Mouse (Mus musculus): ENCODE measurements at regions not wholly inside any gene's neighbourhood (a gene's known extent, or its start where the extent isn't known, plus 50 kb on each side); places are given as distances from the start of the nearest gene placed in this dataset.

DNA sequence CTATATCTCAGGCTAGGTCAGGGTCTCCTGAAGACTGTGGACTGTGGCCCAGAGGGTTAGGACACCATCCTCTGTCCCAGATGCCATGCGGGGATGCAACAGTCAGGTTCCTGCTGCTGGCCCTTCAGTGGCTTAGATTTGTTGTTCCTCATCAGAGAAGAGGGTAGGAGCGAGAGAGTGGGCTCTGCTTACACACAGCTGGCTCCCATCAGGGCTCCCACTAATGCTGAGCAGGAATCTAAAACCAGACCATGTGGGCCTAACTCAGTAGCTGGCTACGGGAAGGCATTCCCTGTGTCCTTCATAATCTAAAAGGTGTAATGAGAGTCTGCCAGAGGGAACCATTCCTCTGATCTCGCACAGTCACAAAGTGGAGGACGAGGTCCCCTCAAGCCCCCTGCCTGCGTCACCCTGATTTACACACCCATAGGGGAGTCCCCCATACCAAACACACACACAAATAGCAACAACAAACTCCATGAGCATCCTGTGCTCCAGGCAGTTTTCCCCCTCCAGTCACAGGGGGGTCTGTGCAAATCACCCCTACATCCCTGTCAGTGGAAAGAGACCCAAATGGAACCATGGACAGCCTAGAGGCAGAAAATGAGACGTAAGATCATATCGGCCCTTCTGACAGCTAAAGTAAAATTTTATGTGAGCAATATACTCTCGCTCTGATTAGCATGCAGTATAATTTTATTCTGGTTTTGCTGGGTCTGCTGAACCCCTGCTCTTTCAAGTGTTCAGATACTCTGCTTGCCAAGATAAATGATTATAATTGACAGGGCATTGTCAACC, 234.8 kb downstream of the 3110018I06Rik start:
- no peak for DNase-seq (ENCODE audit: low spot score)

- no peak for DNase-seq (ENCODE audit: low spot score)
These were observed 235.5 kb downstream of the 3110018I06Rik start for GRCm38 (mm10) chr12:107723860-107724320.

DNA sequence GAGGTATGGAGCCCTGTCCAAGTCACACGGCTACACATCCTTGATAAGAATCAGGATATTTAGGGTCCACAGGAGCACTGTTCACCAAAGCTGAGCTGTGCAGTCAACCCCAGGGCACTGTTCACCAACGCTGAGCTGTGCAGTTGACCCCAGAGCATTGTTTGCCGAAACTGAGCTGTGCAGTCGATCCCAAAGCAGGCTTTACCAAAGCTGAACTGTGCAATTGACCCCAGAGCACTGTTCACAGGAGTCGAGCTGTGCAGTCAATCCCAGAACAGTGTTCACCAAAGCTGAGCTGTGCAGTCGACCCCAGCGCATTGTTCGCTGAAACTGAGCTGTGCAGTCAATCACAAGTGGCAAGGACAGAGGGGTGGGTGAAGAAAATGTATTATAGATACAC, 236.0 kb downstream of the 3110018I06Rik start:
- DNase-seq (ENCODE audit: low spot score), result no peak

- no peak for DNase-seq (ENCODE audit: low spot score)
These were observed 240.4 kb downstream of the 3110018I06Rik start for GRCm38 (mm10) chr12:107728865-107729264.

- no peak for DNase-seq (ENCODE audit: low spot score)
These were observed 240.9 kb downstream of the 3110018I06Rik start for GRCm38 (mm10) chr12:107729301-107729700.

DNA sequence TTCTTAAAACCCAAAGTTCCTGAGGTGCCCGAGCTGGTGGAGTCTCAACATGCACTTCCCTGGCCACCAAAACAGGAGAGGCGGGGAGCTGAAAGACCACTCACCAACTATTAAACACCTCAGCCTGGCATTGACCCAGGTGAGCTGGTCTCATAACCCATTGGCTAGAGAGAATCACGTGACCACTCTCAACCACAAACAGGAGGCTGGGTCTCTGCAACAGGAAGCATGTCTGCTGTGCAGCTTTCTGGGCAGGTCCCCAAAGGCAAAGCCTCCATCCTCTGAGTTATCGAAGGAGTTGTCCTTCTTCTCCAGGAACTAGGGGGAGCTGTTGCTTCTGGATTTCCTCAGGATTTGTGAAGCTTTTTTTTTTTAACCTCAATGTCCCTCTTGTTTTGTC, 242.5 kb downstream of the 3110018I06Rik start:
- DNase-seq (ENCODE audit: low spot score), result no peak

DNA sequence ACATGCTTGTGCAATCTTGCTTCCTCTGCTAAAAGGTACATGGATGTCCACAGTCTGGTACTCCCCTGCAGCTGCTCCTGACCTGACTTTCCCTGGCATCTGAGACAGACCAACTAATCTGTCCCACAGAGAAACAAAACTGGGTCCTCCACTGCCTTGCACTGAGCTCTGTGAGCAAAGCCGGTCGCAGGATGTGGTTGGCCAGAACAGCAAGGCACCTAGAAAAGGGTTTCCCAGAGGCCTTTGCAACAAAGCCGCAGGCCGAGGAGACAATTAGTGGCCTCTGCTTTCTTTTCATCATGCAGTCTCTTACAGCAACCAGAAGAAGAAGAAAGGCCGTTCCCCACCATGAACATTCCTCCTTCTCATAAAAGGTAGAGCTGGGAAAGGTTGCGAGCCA, 246.1 kb downstream of the 3110018I06Rik start:
- no peak for DNase-seq (ENCODE audit: low spot score)

DNA sequence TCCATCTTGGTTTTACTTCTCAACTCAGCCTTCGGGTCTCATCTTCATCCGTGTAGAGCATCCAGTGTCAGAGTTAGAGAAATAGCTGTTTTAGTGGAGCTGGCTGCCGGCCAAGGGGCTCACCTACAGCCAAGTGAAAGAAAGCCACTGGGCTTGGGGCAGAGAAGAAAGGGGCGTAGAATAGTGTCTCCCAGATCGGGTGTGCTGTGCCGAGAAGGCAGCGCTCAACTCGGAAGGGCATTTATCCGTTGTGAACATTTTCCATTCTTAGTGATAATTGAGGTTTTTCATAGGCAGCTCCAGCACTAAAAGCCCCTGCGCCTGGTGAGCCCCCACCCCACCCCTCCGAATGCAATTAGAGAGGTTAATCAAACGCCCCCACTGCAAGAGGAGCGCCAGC, 254.2 kb downstream of the 3110018I06Rik start:
- no peak for DNase-seq (ENCODE audit: low spot score)

GRCm38 (mm10) chr12:107744822-107745221, 256.4 kb downstream of the 3110018I06Rik start:
- DNase-seq (ENCODE audit: low spot score), result no peak

GRCm38 (mm10) chr12:107748481-107749380, 254.7 kb downstream of the Bcl11b start:
- no peak for DNase-seq (ENCODE audit: low spot score)

DNA sequence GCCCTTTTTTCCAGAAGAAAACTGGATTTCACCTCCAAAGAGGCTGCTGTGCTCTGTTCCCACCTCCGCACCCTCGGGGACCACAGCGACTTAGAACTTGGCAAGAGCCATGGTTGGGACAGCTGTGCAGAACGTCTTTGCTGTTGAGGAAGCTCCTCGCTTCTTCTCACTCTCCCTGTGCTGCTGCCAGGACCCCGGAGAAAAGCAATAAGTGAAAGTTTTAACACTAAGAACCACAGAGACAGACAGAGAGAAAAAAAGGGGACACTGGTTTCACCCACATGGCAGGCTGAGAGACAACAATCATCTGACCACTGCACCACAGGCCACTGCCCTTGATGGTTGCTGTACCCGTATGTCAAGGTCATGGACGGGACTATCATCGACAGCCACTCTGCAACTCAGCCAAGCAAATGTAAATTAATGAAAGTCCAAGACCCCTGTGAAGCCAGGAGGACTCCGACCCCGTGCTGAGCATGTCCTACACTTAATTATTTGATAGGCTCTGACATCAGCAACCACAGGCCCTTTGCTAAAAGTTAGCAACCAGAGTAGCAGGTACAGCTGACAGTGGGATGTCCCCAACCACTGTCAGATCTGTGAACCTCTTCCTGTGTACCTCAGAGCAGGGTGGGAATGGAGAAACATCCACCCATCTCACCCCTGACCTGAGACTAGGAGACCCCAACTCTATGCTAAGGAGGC, 253.9 kb downstream of the Bcl11b start:
- peak; percentile 9 for DNase-seq (ENCODE audit: low spot score)

GRCm38 (mm10) chr12:107750285-107750927, 253.0 kb downstream of the Bcl11b start:
- DNase-seq (ENCODE audit: low spot score), result no peak

GRCm38 (mm10) chr12:107752126-107752525, 251.3 kb downstream of the Bcl11b start:
- peak; percentile 34 for DNase-seq (ENCODE audit: low spot score)

- DNase-seq (ENCODE audit: low spot score), result no peak
These were observed 250.8 kb downstream of the Bcl11b start for GRCm38 (mm10) chr12:107752587-107752986.

GRCm38 (mm10) chr12:107753022-107753421, 250.4 kb downstream of the Bcl11b start:
- peak; percentile 78 for DNase-seq (ENCODE audit: low spot score)

DNA sequence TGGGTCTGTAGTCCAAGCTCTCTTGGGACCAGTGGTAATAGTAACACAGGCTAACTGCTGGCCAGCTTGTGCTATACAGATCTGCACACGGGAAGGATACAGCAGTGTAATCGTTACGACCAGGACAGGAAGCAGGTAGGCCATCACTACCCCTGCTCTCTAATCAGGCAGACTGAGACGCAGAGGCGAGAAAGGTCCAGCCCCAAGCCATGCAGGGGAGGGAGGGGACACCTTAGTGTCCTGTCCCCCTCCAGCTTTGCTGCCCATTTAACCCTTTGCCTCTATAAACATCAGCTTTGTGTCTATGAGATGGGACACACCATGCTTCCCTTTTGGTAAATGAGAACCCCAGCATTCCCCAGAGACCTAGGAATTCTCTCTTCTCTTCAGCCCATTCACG, 249.9 kb downstream of the Bcl11b start:
- no peak for DNase-seq (ENCODE audit: low spot score)

DNA sequence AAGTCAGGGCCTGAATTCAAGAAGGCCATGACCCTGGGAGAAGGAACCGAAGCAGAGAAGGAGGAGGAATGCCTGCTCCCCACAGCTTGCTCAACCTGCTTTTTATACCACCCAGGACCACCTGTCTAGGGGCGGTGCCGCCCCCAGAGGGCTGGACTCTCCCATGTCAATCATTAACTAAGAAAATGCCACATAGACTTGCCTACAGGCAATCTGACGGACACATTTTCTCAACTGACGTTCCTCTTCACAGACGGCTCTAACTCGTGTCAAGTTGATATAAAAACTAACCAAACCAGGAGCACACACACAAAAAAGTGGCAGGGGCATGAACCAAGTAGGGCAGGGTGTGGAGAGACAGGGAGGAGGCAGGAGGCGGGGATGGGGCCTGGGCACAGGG, 248.5 kb downstream of the Bcl11b start:
- no peak for DNase-seq (ENCODE audit: low spot score)

- DNase-seq (ENCODE audit: low spot score), result peak; percentile 46
These were observed 247.4 kb downstream of the Bcl11b start for GRCm38 (mm10) chr12:107755820-107756517.

GRCm38 (mm10) chr12:107757184-107757583, 246.2 kb downstream of the Bcl11b start:
- DNase-seq (ENCODE audit: low spot score), result no peak

DNA sequence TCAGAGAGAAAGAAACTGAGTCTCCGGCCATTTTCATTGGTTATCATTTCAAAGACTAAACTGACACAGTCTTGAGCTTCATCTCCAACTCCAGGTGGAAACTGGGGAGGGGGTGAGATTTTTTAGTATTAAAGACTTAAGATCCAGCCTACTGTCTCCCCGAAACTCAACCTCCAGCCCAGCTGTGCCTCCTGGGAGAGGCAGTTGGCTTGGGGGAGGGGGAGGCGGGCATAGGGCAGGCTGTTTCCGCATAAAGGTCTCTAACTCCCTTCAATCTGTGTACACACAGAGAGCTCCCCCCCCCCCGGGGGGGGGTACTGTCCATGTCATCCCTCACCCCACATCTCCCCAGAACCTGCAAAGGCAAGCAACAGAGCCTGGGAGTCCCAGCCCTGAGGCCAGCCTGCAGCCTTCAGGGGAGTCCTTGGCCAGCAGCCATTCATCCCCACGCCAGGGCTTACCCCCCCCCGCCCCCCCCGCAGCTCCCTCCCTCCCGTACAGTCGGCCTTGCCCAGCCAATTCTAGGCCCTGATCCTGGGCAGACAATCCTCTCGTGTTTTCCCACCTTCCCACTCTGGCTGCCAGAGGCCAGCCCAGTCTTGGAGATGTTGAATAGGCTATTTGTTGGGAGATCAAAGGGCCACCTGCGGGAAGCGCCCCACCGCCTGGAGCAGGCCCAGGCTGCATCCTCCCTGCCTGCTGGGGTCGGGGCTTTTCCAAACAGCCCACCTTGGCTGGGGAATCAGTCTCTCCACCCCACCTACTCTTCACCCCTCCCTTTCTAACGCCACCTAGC, 245.2 kb downstream of the Bcl11b start:
- no peak for DNase-seq (ENCODE audit: low spot score)

Measured in gastrocnemius, adult 18-20 months (tissue).